Mouse (Mus musculus) layer of hippocampus, adult 18-20 months (tissue): ENCODE data around the gene Tbcd. TPM values are rescaled to one million over a fixed set of nuclear protein-coding genes. Genes with fewer than 3 reads are reported as not detected.
"Not testable (repeated sequence)": the region's sequence is repeated elsewhere in the genome, so short reads cannot be mapped to it uniquely, and the experiment has no call there.

Source experiments
- DNase-seq, 2 experiments: peaks; one replicate each; pipeline ENCODE4 v3.0.0; 2022; ENCODE audit warnings: low spot score in 2 of 2
- total RNA-seq, 2 experiments: library from RNA; stranded (reverse); gene quantifications; 2 replicates each; pipeline ENCODE4 v1.2.3; 2021

Gene Tbcd
- total RNA-seq, 2 experiments from 2014 or later: 37.1 to 39.0 TPM

GRCm38 (mm10) chr11:121651983-121652382 lies 200.2 kb downstream of the Tbcd start:
- no peak for DNase-seq

DNA sequence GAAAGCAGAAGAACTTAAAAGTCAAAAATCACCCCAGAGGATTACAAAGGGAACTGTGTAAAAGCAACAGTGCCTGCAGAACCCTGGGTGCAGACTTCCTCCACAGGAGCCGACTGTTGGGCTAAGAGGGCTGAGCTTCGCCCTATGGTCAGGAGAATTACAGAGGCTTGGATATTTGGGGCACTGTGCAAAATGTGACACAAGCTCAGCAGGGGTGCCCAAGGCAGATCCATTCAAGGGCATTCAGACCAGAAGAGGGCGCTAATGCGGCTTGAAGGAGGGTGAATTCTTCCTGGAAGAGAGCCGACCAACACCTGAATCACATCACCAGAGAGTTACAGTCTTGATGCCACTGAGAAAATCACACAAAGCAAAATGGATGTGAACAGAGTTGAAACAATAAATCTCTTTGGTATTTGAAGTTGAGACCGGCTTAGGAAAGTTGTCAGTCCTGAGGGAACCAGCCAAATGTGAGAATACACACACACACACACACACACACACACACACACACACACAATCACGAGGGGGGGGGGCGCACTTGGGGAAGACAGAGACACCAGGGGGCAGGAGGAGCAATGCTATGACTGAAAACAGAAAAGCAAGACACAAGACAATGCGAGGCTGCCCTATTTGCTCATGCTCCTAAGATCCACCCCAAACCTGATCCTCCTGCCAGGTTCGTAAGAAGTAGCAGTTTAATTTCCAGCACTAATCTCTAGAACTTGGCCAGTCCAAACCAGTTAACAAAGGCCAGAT lies 201.0 kb downstream of the Tbcd start:
- DNase-seq: peak in 1 of 2 experiments; percentile 41

- no peak for DNase-seq
Measured at GRCm38 (mm10) chr11:121653631-121654030, 201.9 kb downstream of the Tbcd start.

DNA sequence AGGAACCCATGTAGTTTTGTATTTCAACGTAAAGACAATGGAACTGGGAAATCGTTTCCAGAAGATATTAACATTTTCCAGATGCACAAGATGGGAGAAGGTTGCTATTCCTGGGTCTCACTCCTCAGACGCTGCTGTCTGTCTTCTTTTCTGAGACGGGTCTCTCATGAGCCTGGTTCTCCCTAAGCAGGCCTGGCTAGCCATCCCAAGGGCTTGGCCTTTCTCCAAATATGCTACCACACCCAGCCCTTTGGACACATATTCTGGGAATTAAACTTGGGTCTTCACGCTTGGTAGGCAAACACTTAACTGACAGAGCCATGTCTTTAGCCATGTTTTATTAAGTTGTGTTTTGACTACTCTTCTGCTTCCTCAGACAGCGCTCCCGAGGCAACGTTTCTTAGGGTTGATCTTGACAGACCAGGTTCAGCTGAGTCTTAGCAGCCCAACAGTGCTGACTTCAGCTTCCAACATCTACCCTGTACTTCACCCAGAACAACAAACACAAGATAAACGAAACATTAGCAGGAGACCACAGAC lies 202.7 kb downstream of the Tbcd start:
- no peak for DNase-seq

DNA sequence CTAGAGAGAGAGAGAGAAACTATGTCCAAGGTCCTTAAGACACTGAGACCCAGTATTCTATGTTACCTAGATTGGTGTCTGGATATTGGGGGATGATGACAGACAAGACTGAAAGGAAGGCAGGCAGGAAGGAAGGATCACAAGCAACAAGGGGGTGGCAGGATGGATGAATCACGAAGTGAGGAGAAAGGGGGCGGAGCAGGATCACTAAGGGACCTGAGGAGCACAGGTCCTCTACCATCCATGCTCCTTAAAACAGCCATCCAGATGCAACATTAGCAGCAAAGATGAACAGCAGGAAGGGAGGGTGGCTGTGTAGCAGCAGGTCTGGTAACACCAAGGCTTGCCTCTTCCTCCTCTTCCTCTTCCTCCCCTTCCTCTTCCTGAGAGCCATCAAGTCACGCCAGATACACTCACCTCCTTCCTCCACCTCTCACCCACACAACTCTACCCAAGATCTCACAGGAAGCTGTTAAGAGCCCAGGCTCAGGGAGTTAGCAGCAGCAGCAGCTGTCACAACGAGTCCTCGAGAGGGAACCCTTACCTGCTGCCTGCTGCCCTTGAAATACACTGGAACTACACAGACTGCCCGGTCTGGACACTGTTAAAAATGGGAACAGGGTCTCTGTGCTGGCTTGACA lies 203.5 kb downstream of the Tbcd start:
- DNase-seq: no peak

GRCm38 (mm10) chr11:121655807-121656511 lies 204.2 kb downstream of the Tbcd start:
- no peak for DNase-seq

- DNase-seq: no peak
Measured at GRCm38 (mm10) chr11:121658151-121658550, 206.4 kb downstream of the Tbcd start.

- DNase-seq: not testable (repeated sequence)
Measured at GRCm38 (mm10) chr11:121660604-121661003, 208.9 kb downstream of the Tbcd start.

- DNase-seq: no peak
Measured at GRCm38 (mm10) chr11:121661116-121661515, 209.4 kb downstream of the Tbcd start.

Other genes with a start within 250 kb of the Tbcd start
- 10 to 100 TPM; 20.6 to 21.0 TPM for gene Hexdc, start 247.5 kb upstream of the Tbcd start, total RNA-seq
- gene Ogfod3, start 247.2 kb upstream of the Tbcd start, total RNA-seq: 1 to 10 TPM; 7.4 to 7.7 TPM
- 10 to 100 TPM; 25.3 to 27.2 TPM for gene Cybc1, start 222.6 kb upstream of the Tbcd start, total RNA-seq
- 10 to 100 TPM; 43.6 to 44.6 TPM for gene Narf, start 214.7 kb upstream of the Tbcd start, total RNA-seq
- gene Foxk2, start 192.0 kb upstream of the Tbcd start, total RNA-seq: 10 to 100 TPM; 76.9 to 78.0 TPM
- 10 to 100 TPM; 69.1 to 75.7 TPM for gene Wdr45b, start 97.5 kb upstream of the Tbcd start, total RNA-seq
- 10 to 100 TPM; 65.6 to 69.3 TPM for gene Rab40b, start 63.7 kb upstream of the Tbcd start, total RNA-seq
- 10 to 100 TPM; 51.2 to 55.0 TPM for gene Fn3krp, start 30.5 kb upstream of the Tbcd start, total RNA-seq
- gene Fn3k, start 17.0 kb upstream of the Tbcd start, total RNA-seq: 10 to 100 TPM; 44.9 to 49.3 TPM
- under 1 TPM; 0.13 to 0.25 TPM for gene Zfp750, start 67.4 kb downstream of the Tbcd start, total RNA-seq
- 1 to 10 TPM; 6.5 to 7.4 TPM for gene B3gntl1, start 221.2 kb downstream of the Tbcd start, total RNA-seq
- 10 to 100 TPM; 11.0 to 12.5 TPM for gene Metrnl, start 249.6 kb downstream of the Tbcd start, total RNA-seq